Mouse (Mus musculus): ENCODE results near the gene Gtf2f1. TPM values are rescaled to one million over a fixed set of nuclear protein-coding genes. Genes with fewer than 3 reads are reported as not detected.

Gene Gtf2f1
- polyA plus RNA-seq, 1 experiment from 2014 or later: 31.0 TPM

DNA sequence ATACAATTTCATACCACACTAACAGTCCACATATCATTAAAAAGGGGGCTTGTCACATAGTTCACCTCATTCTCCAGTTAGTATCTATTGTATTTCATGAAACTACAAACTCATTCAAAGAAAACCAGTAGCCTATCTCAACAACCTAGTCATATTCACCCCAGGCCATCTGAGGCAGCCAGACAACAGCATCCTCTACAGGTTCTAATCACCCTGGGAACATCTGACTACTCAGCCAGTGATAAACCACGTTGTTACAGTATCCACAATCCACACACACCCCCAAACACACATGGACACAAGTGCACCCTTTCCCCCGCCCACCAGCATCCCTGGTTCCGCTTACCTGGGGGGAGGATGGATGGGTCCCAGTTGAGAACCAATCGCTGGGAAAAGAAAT is 16.4 kb upstream of the Gtf2f1 start:
- Histone ChIP-seq H3K9ac (ENCODE audit: low read length) (no peak overlapping the region), H3K27ac (replicated peaks in 1 of 2; ENCODE audit: control insufficient read depth in 1 of 2, insufficient read depth in 1 of 2, low read depth in 2 of 2, low read length in 2 of 2) (no peak overlapping the region), H3K4me1 (ENCODE audit: control insufficient read depth in 2 of 2, insufficient read depth in 2 of 2, low read length in 2 of 2) (peaks cover 11 to 16% of the 10 kb centered on the region in 2 experiments), H3K36me3 (ENCODE audit: control insufficient read depth, insufficient read depth, low read length) (peaks cover 65% of the 10 kb centered on the region), H3K9me3 (ENCODE audit: control insufficient read depth, low read length) (no peaks in the 10 kb centered on the region), H3K4me3 (ENCODE audit: control insufficient read depth in 1 of 2, insufficient read depth in 1 of 2, low read depth in 1 of 2, low read length in 2 of 2) (no peak overlapping the region), H3K27me3 (ENCODE audit: control insufficient read depth, insufficient read depth, low read length) (no peaks in the 10 kb centered on the region), H3K4me2 (ENCODE audit: low read length) (no peak overlapping the region)
- WGBS: 83% methylated on average over 4 of the region's 4 CpGs
- no peak for ATAC-seq (ENCODE audit: insufficient number of reproducible peaks, insufficient read depth, low FRiP score, low read depth)

DNA sequence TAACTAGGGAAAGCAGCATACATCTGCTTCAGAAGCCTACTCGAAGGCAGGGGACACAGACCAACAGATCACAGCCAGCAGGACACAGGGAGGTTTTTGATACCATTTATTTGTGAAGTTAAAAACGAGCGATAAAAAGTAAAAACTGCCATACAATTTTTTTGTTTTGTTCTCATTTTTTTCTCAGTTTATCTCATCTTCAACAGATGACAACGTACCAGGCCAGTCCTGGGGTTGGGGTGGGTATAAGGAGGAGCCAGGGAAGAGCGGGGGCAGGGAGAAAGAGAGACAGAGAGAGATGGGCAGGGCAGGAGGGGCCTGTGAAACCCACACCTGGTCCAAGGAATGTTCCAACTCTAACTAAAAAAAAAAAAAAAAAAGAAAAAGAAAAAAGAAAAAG is 9.9 kb upstream of the Gtf2f1 start:
- H3K36me3 ChIP-seq (ENCODE audit: control insufficient read depth, insufficient read depth, low read length): peaks cover 65% of the 10 kb centered on the region
- H3K4me2 ChIP-seq (ENCODE audit: low read length): no peak overlapping the region
- no peak overlapping the region for H3K4me3 ChIP-seq (ENCODE audit: control insufficient read depth in 1 of 2, insufficient read depth in 1 of 2, low read depth in 1 of 2, low read length in 2 of 2)
- no peaks in the 10 kb centered on the region for H3K9me3 ChIP-seq (ENCODE audit: control insufficient read depth, low read length)
- ATAC-seq (ENCODE audit: insufficient number of reproducible peaks, insufficient read depth, low FRiP score, low read depth): no peak
- no peak overlapping the region for H3K9ac ChIP-seq (ENCODE audit: low read length)
- no peak overlapping the region for H3K27ac ChIP-seq (replicated peaks in 1 of 2; ENCODE audit: control insufficient read depth in 1 of 2, insufficient read depth in 1 of 2, low read depth in 2 of 2, low read length in 2 of 2)
- WGBS: 85% methylated on average over 5 of the region's 5 CpGs
- no peaks in the 10 kb centered on the region for H3K4me1 ChIP-seq (ENCODE audit: control insufficient read depth in 2 of 2, insufficient read depth in 2 of 2, low read length in 2 of 2)
- no peaks in the 10 kb centered on the region for H3K27me3 ChIP-seq (ENCODE audit: control insufficient read depth, insufficient read depth, low read length)

DNA sequence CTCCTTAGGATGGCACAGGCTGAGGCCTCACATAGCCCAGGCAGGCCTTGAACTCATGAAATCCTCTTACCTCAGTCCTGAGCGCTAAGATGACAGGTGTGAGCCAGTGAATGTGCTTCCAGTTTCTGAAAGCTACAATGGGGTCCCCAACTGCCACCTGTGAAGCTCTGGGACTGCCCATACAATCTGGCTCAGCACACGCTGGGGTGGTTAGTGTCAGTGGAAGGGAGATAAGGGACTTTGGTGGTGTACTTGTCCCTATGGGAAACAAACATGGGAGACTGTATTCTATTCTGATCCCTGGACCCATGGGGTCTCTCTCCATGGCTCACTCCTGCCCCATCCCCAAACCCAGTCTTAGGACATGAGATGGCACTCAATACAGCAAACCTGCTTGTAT is 8.6 kb upstream of the Gtf2f1 start:
- no peak for ATAC-seq (ENCODE audit: insufficient number of reproducible peaks, insufficient read depth, low FRiP score, low read depth)
- no peak overlapping the region for H3K9ac ChIP-seq (ENCODE audit: low read length)
- no peak overlapping the region for H3K27ac ChIP-seq (replicated peaks in 1 of 2; ENCODE audit: control insufficient read depth in 1 of 2, insufficient read depth in 1 of 2, low read depth in 2 of 2, low read length in 2 of 2)
- H3K4me1 ChIP-seq (ENCODE audit: control insufficient read depth in 2 of 2, insufficient read depth in 2 of 2, low read length in 2 of 2): no peaks in the 10 kb centered on the region
- H3K4me2 ChIP-seq (ENCODE audit: low read length): no peak overlapping the region
- H3K27me3 ChIP-seq (ENCODE audit: control insufficient read depth, insufficient read depth, low read length): no peaks in the 10 kb centered on the region
- no peak overlapping the region for H3K4me3 ChIP-seq (ENCODE audit: control insufficient read depth in 1 of 2, insufficient read depth in 1 of 2, low read depth in 1 of 2, low read length in 2 of 2)
- 83% methylated on average over 2 of the region's 2 CpGs for WGBS
- H3K36me3 ChIP-seq (ENCODE audit: control insufficient read depth, insufficient read depth, low read length): peaks cover 52% of the 10 kb centered on the region
- no peaks in the 10 kb centered on the region for H3K9me3 ChIP-seq (ENCODE audit: control insufficient read depth, low read length)

DNA sequence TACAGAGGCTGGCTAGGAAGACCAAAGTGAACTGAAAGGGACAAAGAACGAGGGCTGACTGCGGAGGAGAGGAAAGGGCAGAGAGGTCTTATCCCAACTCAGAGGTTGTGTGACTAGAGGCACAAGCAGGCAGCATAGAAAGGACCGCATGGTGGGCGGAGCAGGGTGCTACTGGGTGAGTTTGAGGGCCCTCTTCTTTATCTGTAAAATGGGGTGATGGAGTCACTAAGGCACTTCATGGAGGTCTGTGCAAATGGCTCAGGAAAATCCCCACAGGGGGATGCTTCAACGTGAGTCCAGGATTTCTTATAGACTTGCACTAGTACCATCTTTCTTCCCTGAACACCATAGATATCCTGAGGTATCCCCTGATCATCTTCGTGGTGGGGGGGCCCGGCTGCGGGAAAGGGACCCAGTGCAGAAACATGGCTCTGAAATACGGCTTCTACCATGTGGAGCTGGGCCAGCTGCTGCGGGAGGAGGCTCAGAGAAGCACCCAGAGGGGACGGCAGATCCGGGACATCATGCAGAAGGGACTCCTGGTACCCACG is 1.2 kb upstream of the Gtf2f1 start:
- H3K36me3 ChIP-seq (ENCODE audit: control insufficient read depth, insufficient read depth, low read length): peaks cover 23% of the 10 kb centered on the region
- peak overlapping the region; percentile 83; the same call in 1 of the 2 replicates for H3K9ac ChIP-seq (ENCODE audit: low read length)
- ATAC-seq (ENCODE audit: insufficient number of reproducible peaks, insufficient read depth, low FRiP score, low read depth): no peak
- peaks cover 4 to 11% of the 10 kb centered on the region in 2 experiments; a peak in 2 of 4 replicates for H3K4me1 ChIP-seq (ENCODE audit: control insufficient read depth in 2 of 2, insufficient read depth in 2 of 2, low read length in 2 of 2)
- no peak overlapping the region; a peak in 1 of 4 replicates for H3K27ac ChIP-seq (replicated peaks in 1 of 2; ENCODE audit: control insufficient read depth in 1 of 2, insufficient read depth in 1 of 2, low read depth in 2 of 2, low read length in 2 of 2)
- no peaks in the 10 kb centered on the region for H3K27me3 ChIP-seq (ENCODE audit: control insufficient read depth, insufficient read depth, low read length)
- H3K9me3 ChIP-seq (ENCODE audit: control insufficient read depth, low read length): no peaks in the 10 kb centered on the region
- peak overlapping the region; percentile 74 for H3K4me2 ChIP-seq (ENCODE audit: low read length)
- WGBS: 69% methylated on average over 13 of the region's 13 CpGs
- peak overlapping the region in 1 of 2 experiments; percentile 86; a peak in 1 of 4 replicates for H3K4me3 ChIP-seq (ENCODE audit: control insufficient read depth in 1 of 2, insufficient read depth in 1 of 2, low read depth in 1 of 2, low read length in 2 of 2)

- Histone ChIP-seq H3K9me3 (ENCODE audit: control insufficient read depth, low read length) (no peaks in the 10 kb centered on the region), H3K4me1 (ENCODE audit: control insufficient read depth in 2 of 2, insufficient read depth in 2 of 2, low read length in 2 of 2) (peaks cover 4 to 11% of the 10 kb centered on the region in 2 experiments; a peak in 2 of 4 replicates), H3K27ac (replicated peaks in 1 of 2; ENCODE audit: control insufficient read depth in 1 of 2, insufficient read depth in 1 of 2, low read depth in 2 of 2, low read length in 2 of 2) (peak overlapping the region; percentile 77 to 78), H3K9ac (ENCODE audit: low read length) (peak overlapping the region; percentile 90), H3K4me3 (ENCODE audit: control insufficient read depth in 1 of 2, insufficient read depth in 1 of 2, low read depth in 1 of 2, low read length in 2 of 2) (peak overlapping the region; percentile 86 to 95), H3K27me3 (ENCODE audit: control insufficient read depth, insufficient read depth, low read length) (no peaks in the 10 kb centered on the region), H3K4me2 (ENCODE audit: low read length) (peak overlapping the region; percentile 74), H3K36me3 (ENCODE audit: control insufficient read depth, insufficient read depth, low read length) (peaks cover 38% of the 10 kb centered on the region)
- ATAC-seq (ENCODE audit: insufficient number of reproducible peaks, insufficient read depth, low FRiP score, low read depth): peak; percentile 11
- WGBS: under 1% methylated on average over 19 of the region's 19 CpGs
Observed at GRCm38 (mm10) chr17:57010911-57011235, 215 bp downstream of the Gtf2f1 start.

GRCm38 (mm10) chr17:57007137-57007905 is 3.8 kb downstream of the Gtf2f1 start:
- Histone ChIP-seq H3K4me2 (ENCODE audit: low read length) (no peak overlapping the region), H3K9ac (ENCODE audit: low read length) (no peak overlapping the region), H3K27me3 (ENCODE audit: control insufficient read depth, insufficient read depth, low read length) (no peaks in the 10 kb centered on the region), H3K4me1 (ENCODE audit: control insufficient read depth in 2 of 2, insufficient read depth in 2 of 2, low read length in 2 of 2) (peaks cover 4 to 11% of the 10 kb centered on the region in 2 experiments; a peak in 2 of 4 replicates), H3K9me3 (ENCODE audit: control insufficient read depth, low read length) (no peaks in the 10 kb centered on the region), H3K36me3 (ENCODE audit: control insufficient read depth, insufficient read depth, low read length) (peaks cover 73% of the 10 kb centered on the region), H3K4me3 (ENCODE audit: control insufficient read depth in 1 of 2, insufficient read depth in 1 of 2, low read depth in 1 of 2, low read length in 2 of 2) (no peak overlapping the region), H3K27ac (replicated peaks in 1 of 2; ENCODE audit: control insufficient read depth in 1 of 2, insufficient read depth in 1 of 2, low read depth in 2 of 2, low read length in 2 of 2) (no peak overlapping the region)
- ATAC-seq (ENCODE audit: insufficient number of reproducible peaks, insufficient read depth, low FRiP score, low read depth): no peak
- WGBS: 92% methylated on average over 13 of the region's 13 CpGs

GRCm38 (mm10) chr17:57003994-57004393 is 7.1 kb downstream of the Gtf2f1 start:
- ATAC-seq (ENCODE audit: insufficient number of reproducible peaks, insufficient read depth, low FRiP score, low read depth): no peak

More at GRCm38 (mm10) chr17:57003994-57004393, 7.1 kb downstream of the Gtf2f1 start:
- Histone ChIP-seq H3K9ac (ENCODE audit: low read length) (no peak overlapping the region), H3K36me3 (ENCODE audit: control insufficient read depth, insufficient read depth, low read length) (peaks cover 83% of the 10 kb centered on the region), H3K4me2 (ENCODE audit: low read length) (no peak overlapping the region), H3K9me3 (ENCODE audit: control insufficient read depth, low read length) (no peaks in the 10 kb centered on the region), H3K4me3 (ENCODE audit: control insufficient read depth in 1 of 2, insufficient read depth in 1 of 2, low read depth in 1 of 2, low read length in 2 of 2) (no peak overlapping the region), H3K27ac (replicated peaks in 1 of 2; ENCODE audit: control insufficient read depth in 1 of 2, insufficient read depth in 1 of 2, low read depth in 2 of 2, low read length in 2 of 2) (no peak overlapping the region), H3K27me3 (ENCODE audit: control insufficient read depth, insufficient read depth, low read length) (no peaks in the 10 kb centered on the region), H3K4me1 (ENCODE audit: control insufficient read depth in 2 of 2, insufficient read depth in 2 of 2, low read length in 2 of 2) (peaks cover 19 to 20% of the 10 kb centered on the region in 2 experiments)
- WGBS: 67% methylated on average over 7 of the region's 7 CpGs

Data from heart, embryonic 14.5 days (tissue).